Comparison of ENCODE assay signal across 34 mouse cellular contexts in the genomic region with DNA sequence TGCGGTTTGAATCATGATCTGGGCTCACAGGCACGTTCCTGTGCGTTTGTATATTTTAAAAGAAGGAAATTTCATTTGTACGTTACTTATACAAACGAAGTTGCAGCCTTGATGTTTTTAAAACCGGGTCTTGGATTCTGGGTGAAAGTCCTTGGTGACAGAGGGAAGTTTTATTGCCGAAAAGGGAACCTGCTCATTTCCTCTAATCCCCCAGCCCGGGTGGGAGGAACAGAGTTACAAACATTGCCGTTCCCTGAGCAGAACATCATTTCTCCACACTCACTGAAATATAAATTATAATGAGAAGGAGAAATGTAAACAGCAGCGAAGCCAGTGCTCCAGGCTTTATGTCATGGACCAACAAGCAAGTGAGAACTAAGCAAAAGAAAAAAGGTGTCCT. TPM values are rescaled to one million over a fixed set of nuclear protein-coding genes. Genes with fewer than 3 reads are reported as not detected.
DNase-seq lines count a peak whose midpoint lies in the region; ATAC-seq and TF ChIP-seq lines count a peak whose summit lies in the region.
"Had no signal": no experiment of that assay in that cellular context is flagged by ENCODE, and none has a peak within 500 bp of the region (broad histone marks: within the 10 kb centered on the region; RNA-seq: fewer than 3 reads in every experiment).

No protein-coding gene starts in this region.

- no peaks in the 10 kb centered on the region for H3K9me3 ChIP-seq in lung, embryonic 14.5 days (ENCODE audit: low read depth, low read length)
- no peaks in the 10 kb centered on the region for H3K9me3 ChIP-seq in intestine, embryonic 15.5 days
- no peaks in the 10 kb centered on the region for H3K9me3 ChIP-seq in stomach, embryonic 16.5 days (replicated peaks; ENCODE audit: control insufficient read depth, low read length)
- H3K9me3 ChIP-seq: embryonic facial prominence, embryonic 12.5 days; G1E; heart, embryonic 15.5 days; hindbrain, embryonic 15.5 days; limb, embryonic 13.5 days; liver, embryonic 13.5 days; midbrain, embryonic 12.5 days; neural tube, embryonic 15.5 days had no signal

- no peak for TF ChIP-seq CTCF in lung, embryonic 14.5 days (IDR thresholded peaks at IDR 0.05; ENCODE audit: low read depth)

- H3K4me2 ChIP-seq in lung, embryonic 14.5 days, result peak overlapping the region; percentile 29; the same call in 1 of the 2 replicates
- no peak overlapping the region for H3K4me2 ChIP-seq in intestine, embryonic 15.5 days (replicated peaks)
- H3K4me2 ChIP-seq in stomach, embryonic 16.5 days (ENCODE audit: low read depth, low read length), result peak overlapping the region; percentile 18
- H3K4me2 ChIP-seq: embryonic facial prominence, embryonic 12.5 days; heart, embryonic 15.5 days; hindbrain, embryonic 15.5 days; limb, embryonic 13.5 days; liver, embryonic 13.5 days; midbrain, embryonic 12.5 days; neural tube, embryonic 15.5 days had no signal

- H3K9ac ChIP-seq in lung, embryonic 14.5 days, result no peak overlapping the region
- H3K9ac ChIP-seq in intestine, embryonic 15.5 days, result no peak overlapping the region
- H3K9ac ChIP-seq in stomach, embryonic 16.5 days (ENCODE audit: low read length), result no peak overlapping the region
- H3K9ac ChIP-seq: embryonic facial prominence, embryonic 12.5 days; heart, embryonic 15.5 days; hindbrain, embryonic 15.5 days; limb, embryonic 13.5 days; liver, embryonic 13.5 days; midbrain, embryonic 12.5 days; neural tube, embryonic 15.5 days had no signal

- H3K27me3 ChIP-seq in lung, embryonic 14.5 days (ENCODE audit: insufficient read depth, low read length), result no peaks in the 10 kb centered on the region
- no peaks in the 10 kb centered on the region for H3K27me3 ChIP-seq in intestine, embryonic 15.5 days (replicated peaks)
- H3K27me3 ChIP-seq in stomach, embryonic 16.5 days (ENCODE audit: control insufficient read depth, insufficient read depth, low read length), result no peaks in the 10 kb centered on the region
- H3K27me3 ChIP-seq: CH12.LX; embryonic facial prominence, embryonic 12.5 days; liver, embryonic 13.5 days; Patski had no signal

- peak overlapping the region; percentile 48; the same call in 1 of the 2 replicates for H3K27ac ChIP-seq in lung, embryonic 14.5 days (ENCODE audit: low read depth)
- peak overlapping the region; percentile 29 for H3K27ac ChIP-seq in intestine, embryonic 15.5 days
- peak overlapping the region; percentile 67 for H3K27ac ChIP-seq in stomach, embryonic 16.5 days (ENCODE audit: low read length)
- H3K27ac ChIP-seq: embryonic facial prominence, embryonic 12.5 days; heart, embryonic 15.5 days; hindbrain, embryonic 15.5 days; limb, embryonic 13.5 days; liver, embryonic 13.5 days; midbrain, embryonic 12.5 days; neural tube, embryonic 15.5 days had no signal

- 21% methylated on average over 10 of the region's 10 CpGs for WGBS in lung, embryonic 14.5 days
- 21% methylated on average over 10 of the region's 10 CpGs for WGBS in intestine, embryonic 15.5 days
- 26% methylated on average over 10 of the region's 10 CpGs for WGBS in stomach, embryonic 16.5 days

- intact Hi-C loops in heart, postnatal 25 days (cut with DNase I), result loop anchor here (5.0 to 10.0 kb wide), 4 partner anchors 188 to 675 kb away; no protein-coding TSS in a partner anchor

- no peak overlapping the region for H3K4me3 ChIP-seq in lung, embryonic 14.5 days (ENCODE audit: low read depth, low read length)
- no peak overlapping the region for H3K4me3 ChIP-seq in intestine, embryonic 15.5 days (replicated peaks)
- H3K4me3 ChIP-seq in stomach, embryonic 16.5 days (replicated peaks; ENCODE audit: low read length), result no peak overlapping the region
- H3K4me3 ChIP-seq: embryonic facial prominence, embryonic 12.5 days; heart, embryonic 15.5 days; hindbrain, embryonic 15.5 days; limb, embryonic 13.5 days; liver, embryonic 13.5 days; midbrain, embryonic 12.5 days; neural tube, embryonic 15.5 days had no signal

- peaks cover 22% of the 10 kb centered on the region for H3K4me1 ChIP-seq in lung, embryonic 14.5 days (ENCODE audit: insufficient read depth)
- peaks cover 11% of the 10 kb centered on the region; the same call in 1 of the 2 replicates for H3K4me1 ChIP-seq in intestine, embryonic 15.5 days (replicated peaks)
- H3K4me1 ChIP-seq in stomach, embryonic 16.5 days (ENCODE audit: control insufficient read depth, insufficient read depth, low read length), result peaks cover 6% of the 10 kb centered on the region; the same call in 1 of the 2 replicates
- H3K4me1 ChIP-seq: hindbrain, embryonic 15.5 days; neural tube, embryonic 15.5 days had no signal

- ATAC-seq in lung, embryonic 14.5 days (ENCODE audit: insufficient read depth), result no peak
- ATAC-seq in common myeloid progenitor, adult 5-6 weeks (replicated peaks; ENCODE audit: low read depth, poor library complexity, severe bottlenecking), result peak; percentile 46; the same call in 1 of the 2 replicates
- ATAC-seq in intestine, embryonic 15.5 days, result peak; percentile 52; the same call in 1 of the 2 replicates
- ATAC-seq in stomach, embryonic 16.5 days (ENCODE audit: insufficient read depth, low FRiP score), result peak; percentile 45; the same call in 1 of the 2 replicates
- ATAC-seq: Patski had no signal

- peak; percentile 63 for DNase-seq in lung, embryonic 14.5 days
- DNase-seq in lung, adult 18-20 months, result no peak
- DNase-seq in heart, postnatal 25 days (ENCODE audit: low spot score), result no peak
- no peak for DNase-seq in adrenal gland, postnatal 10 days
- DNase-seq: B cell, adult 2 months; cerebellum, adult 11-12 months; cerebellum, postnatal 10 days; gastrocnemius, postnatal 36 days; heart, postnatal 4 days; kidney, adult 18-20 months; kidney, postnatal 36 days; layer of hippocampus, adult 9-11 months; liver, embryonic 13.5 days; right cerebral cortex, adult 18-20 months; right cerebral cortex, postnatal 4 days had no signal

- H3K36me3 ChIP-seq in lung, embryonic 14.5 days (ENCODE audit: insufficient read depth), result no peaks in the 10 kb centered on the region
- H3K36me3 ChIP-seq in intestine, embryonic 15.5 days, result no peaks in the 10 kb centered on the region
- H3K36me3 ChIP-seq in stomach, embryonic 16.5 days (ENCODE audit: control insufficient read depth, insufficient read depth, low read length), result no peaks in the 10 kb centered on the region
- H3K36me3 ChIP-seq: embryonic facial prominence, embryonic 12.5 days; G1E; heart, embryonic 15.5 days; hindbrain, embryonic 15.5 days; limb, embryonic 13.5 days; liver, embryonic 13.5 days; midbrain, embryonic 12.5 days; neural tube, embryonic 15.5 days had no signal

RNA-seq across cellular contexts. Expression of a gene that starts 49.1 kb away (rescaled TPM):
- not detected in 2 replicates for polyA plus RNA-seq in lung, embryonic 14.5 days (2014; fragmentation: Nextera tagmentation; extraction: Ambion mirVana)
- total RNA-seq in common myeloid progenitor, adult 5-6 weeks (2017), result not detected in 2 replicates
- polyA plus RNA-seq in intestine, embryonic 15.5 days (2015; fragmentation: Nextera tagmentation; extraction: Ambion mirVana), result not detected in 2 replicates
- not detected in 2 replicates for polyA plus RNA-seq in stomach, embryonic 16.5 days (2015; fragmentation: Nextera tagmentation; extraction: Ambion mirVana)
- total RNA-seq in heart, postnatal 25 days (2021), result not detected
- not detected for total RNA-seq in adrenal gland, postnatal 10 days (2021)
- total RNA-seq: adrenal gland, postnatal 4 days; CH12.LX; gastrocnemius, adult 18-20 months; gastrocnemius, postnatal 36 days; heart, adult 8-10 months; heart, postnatal 4 days; left cerebral cortex, adult 18-20 months; left cerebral cortex, postnatal 25 days had no signal
- polyA plus RNA-seq: embryonic facial prominence, embryonic 12.5 days; forebrain, embryonic 11.5 days; G1E; heart, embryonic 15.5 days; hindbrain, embryonic 15.5 days; limb, embryonic 13.5 days; liver, embryonic 13.5 days; midbrain, embryonic 12.5 days; neural tube, embryonic 15.5 days; Patski; urinary bladder, adult 2 months had no signal
